Mouse (Mus musculus) E14TG2a.4 (cell line): ENCODE data around the gene Ntm.

Source experiments
- CTCF ChIP-seq: conservative IDR thresholded peaks from 2 replicates; pipeline ENCODE4 v1.5.1; 2014; ENCODE audit warnings: low read length
- NANOG ChIP-seq: IDR thresholded peaks from 2 replicates; pipeline ENCODE4 v1.6.1; 2014; ENCODE audit warnings: borderline replicate concordance, low read length, mixed read lengths

DNA sequence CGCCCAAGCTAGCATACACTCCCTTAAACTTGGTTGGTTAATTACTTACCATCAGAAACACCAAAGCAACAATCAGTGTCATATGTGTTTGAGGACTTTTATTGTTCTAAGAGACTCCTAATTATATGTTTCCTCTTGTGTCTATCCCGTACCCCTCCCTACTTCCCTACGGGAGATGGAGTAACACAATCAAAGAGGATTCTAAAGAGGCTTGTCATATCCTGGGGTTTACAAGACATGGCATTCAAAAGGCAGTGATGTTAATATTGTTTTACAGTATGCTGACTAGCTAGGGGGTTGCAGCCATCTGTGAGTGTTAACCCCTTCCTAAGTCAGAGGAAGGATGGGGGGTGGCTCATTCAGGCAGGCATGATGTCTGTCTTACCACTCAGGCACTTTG, 715.1 kb downstream of the Ntm start:
- TF ChIP-seq CTCF (no peak), NANOG (no peak)
